Mouse (Mus musculus) lung, postnatal 0 days (tissue): ENCODE measurements at regions not wholly inside any gene's neighbourhood (a gene's known extent, or its start where the extent isn't known, plus 50 kb on each side); places are given as distances from the start of the nearest gene placed in this dataset.

Experiments used
- CTCF ChIP-seq: IDR thresholded peaks from 2 replicates; pipeline ENCODE4 v1.5.1; 2016; ENCODE audit warnings: antibody characterized with exemption, mild to moderate bottlenecking
- EP300 ChIP-seq: IDR thresholded peaks from 2 replicates; pipeline ENCODE4 v1.6.1; 2016; ENCODE audit warnings: antibody characterized with exemption, mild to moderate bottlenecking, control low read depth

GRCm38 (mm10) chr10:109160730-109161129, 149.9 kb upstream of the Syt1 start:
- TF ChIP-seq CTCF (no peak), EP300 (no peak)
